Mouse (Mus musculus) G1E (cell line): ENCODE results near the gene Rnf214.

Experiments
- CTCF ChIP-seq: IDR thresholded peaks from 2 replicates; pipeline ENCODE4 v1.5.1; 2012; ENCODE audit warnings: low read depth, low read length, inconsistent platforms, mixed read lengths
- GATA1 ChIP-seq: IDR thresholded peaks from 2 replicates; pipeline ENCODE4 v1.6.1; 2012; ENCODE audit warnings: borderline replicate concordance, low read length, inconsistent platforms, mixed read lengths
- GATA2 ChIP-seq: IDR thresholded peaks from 2 replicates; pipeline ENCODE4 v1.6.1; 2012; ENCODE audit warnings: low read depth, low read length, inconsistent platforms, borderline replicate concordance
- TAL1 ChIP-seq: conservative IDR thresholded peaks from 2 replicates; pipeline ENCODE4 v1.6.1; 2012; ENCODE audit warnings: low read depth, low read length, inconsistent platforms, mixed read lengths

DNA sequence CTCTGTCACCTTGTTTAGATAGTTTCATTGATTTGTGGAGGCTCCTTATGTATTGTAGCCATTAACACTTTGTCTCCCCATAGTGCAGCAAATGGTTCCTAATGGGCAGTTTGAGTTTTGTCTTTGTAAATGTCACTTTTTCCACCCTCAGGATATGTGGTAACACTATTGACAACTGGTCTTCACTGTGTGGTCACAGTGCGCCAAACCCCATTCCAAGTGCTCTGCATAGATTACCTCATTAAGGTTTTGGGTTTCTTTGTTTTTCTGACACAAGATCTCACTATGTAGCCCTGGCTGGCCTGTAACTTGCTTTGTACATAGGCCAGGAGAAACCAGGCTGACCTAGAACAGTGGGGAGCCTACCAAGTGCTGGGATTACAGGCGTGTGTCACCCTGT is 73.8 kb downstream of the Rnf214 start:
- no peak for TF ChIP-seq CTCF
- no peak for TF ChIP-seq GATA2
- TF ChIP-seq TAL1, result no peak
- TF ChIP-seq GATA1, result no peak
